Comparison of ENCODE assay signal across 10 mouse cellular contexts in genomic region chr7:6286921-6287531, GRCm38 (mm10). TPM values are rescaled to one million over a fixed set of nuclear protein-coding genes. Genes with fewer than 3 reads are reported as not detected.
DNase-seq lines count a peak whose midpoint lies in the region; ATAC-seq and TF ChIP-seq lines count a peak whose summit lies in the region.
"Had no signal": no experiment of that assay in that cellular context is flagged by ENCODE, and none has a peak within 500 bp of the region (broad histone marks: within the 10 kb centered on the region; RNA-seq: fewer than 3 reads in every experiment).

No protein-coding gene starts in this region.

- peak in 1 of 2 experiments; percentile 22 for DNase-seq in heart, adult 2 months
- no peak for DNase-seq in heart, adult 9 months (ENCODE audit: low spot score in 2 of 2)
- DNase-seq in Muller cell, postnatal 12 days (ENCODE audit: inconsistent ontology term), result peak; percentile 4
- DNase-seq in embryonic facial prominence, embryonic 11.5 days (ENCODE audit: low spot score), result no peak
- peak; percentile 46 to 75 for DNase-seq in right cerebral cortex, postnatal 10 days (ENCODE audit: low spot score in 2 of 2)
- no peak for DNase-seq in gastrocnemius, postnatal 25 days

- H3K36me3 ChIP-seq in heart, adult 2 months (ENCODE audit: control insufficient read depth, insufficient read depth, low read length), result no peaks in the 10 kb centered on the region
- H3K36me3 ChIP-seq in embryonic facial prominence, embryonic 11.5 days (replicated peaks; ENCODE audit: control insufficient read depth, insufficient read depth, low read depth, low read length), result no peaks in the 10 kb centered on the region
- no peaks in the 10 kb centered on the region for H3K36me3 ChIP-seq in intestine, embryonic 15.5 days
- no peaks in the 10 kb centered on the region; the same call in 1 of the 2 replicates for H3K36me3 ChIP-seq in liver, embryonic 15.5 days (replicated peaks)

- peak; percentile 27 for ATAC-seq in embryonic facial prominence, embryonic 11.5 days (replicated peaks; ENCODE audit: insufficient number of reproducible peaks, low FRiP score, low TSS enrichment, low read depth)
- ATAC-seq in intestine, embryonic 15.5 days, result peak; percentile 16
- peak; percentile 66 for ATAC-seq in liver, embryonic 15.5 days (ENCODE audit: insufficient read depth)

- intact Hi-C loops in heart, adult 2 months (cut with DNase I), result loop anchor here (2.0 to 10.0 kb wide), 5 partner anchors 76 to 1008 kb away; partner anchors contain the start of genes Zfp28, Zfp78 and Zfp787

- TF ChIP-seq CTCF in heart, adult 2 months (IDR thresholded peaks at IDR 0.05), result no peak

- H3K4me3 ChIP-seq in heart, adult 2 months, result peak overlapping the region; percentile 36; the same call in 1 of the 2 replicates
- H3K4me3 ChIP-seq in embryonic facial prominence, embryonic 11.5 days (ENCODE audit: low read depth, low read length), result peak overlapping the region; percentile 45
- H3K4me3 ChIP-seq in intestine, embryonic 15.5 days (replicated peaks), result peak overlapping the region; percentile 41
- peak overlapping the region; percentile 66 for H3K4me3 ChIP-seq in liver, embryonic 15.5 days (replicated peaks)

- TF ChIP-seq EP300 in heart, adult 2 months (IDR thresholded peaks at IDR 0.05; ENCODE audit: insufficient read depth, low read depth, low read length), result no peak

- no peak overlapping the region for H3K27ac ChIP-seq in heart, adult 2 months
- H3K27ac ChIP-seq in embryonic facial prominence, embryonic 11.5 days (replicated peaks; ENCODE audit: low read depth, low read length), result no peak overlapping the region
- H3K27ac ChIP-seq in intestine, embryonic 15.5 days, result peak overlapping the region; percentile 6; the same call in 1 of the 2 replicates
- H3K27ac ChIP-seq in liver, embryonic 15.5 days (replicated peaks), result peak overlapping the region; percentile 81

- no peaks in the 10 kb centered on the region for H3K9me3 ChIP-seq in embryonic facial prominence, embryonic 11.5 days (replicated peaks; ENCODE audit: control insufficient read depth, low read length)
- no peaks in the 10 kb centered on the region for H3K9me3 ChIP-seq in intestine, embryonic 15.5 days
- H3K9me3 ChIP-seq in liver, embryonic 15.5 days (replicated peaks), result no peaks in the 10 kb centered on the region

- H3K27me3 ChIP-seq in heart, adult 2 months (ENCODE audit: control insufficient read depth, insufficient read depth, low read length), result no peaks in the 10 kb centered on the region
- H3K27me3 ChIP-seq in embryonic facial prominence, embryonic 11.5 days (ENCODE audit: control insufficient read depth, insufficient read depth, low read length), result no peaks in the 10 kb centered on the region
- H3K27me3 ChIP-seq in intestine, embryonic 15.5 days (replicated peaks), result no peaks in the 10 kb centered on the region
- H3K27me3 ChIP-seq in liver, embryonic 15.5 days, result no peaks in the 10 kb centered on the region
- H3K27me3 ChIP-seq: Patski had no signal

- H3K4me2 ChIP-seq in embryonic facial prominence, embryonic 11.5 days (ENCODE audit: low read depth, low read length), result peak overlapping the region; percentile 51
- H3K4me2 ChIP-seq in intestine, embryonic 15.5 days (replicated peaks), result peak overlapping the region; percentile 61
- H3K4me2 ChIP-seq in liver, embryonic 15.5 days, result peak overlapping the region; percentile 91

- peak overlapping the region; percentile 68 for H3K9ac ChIP-seq in heart, adult 2 months (ENCODE audit: low read depth, low read length)
- peak overlapping the region; percentile 29 for H3K9ac ChIP-seq in embryonic facial prominence, embryonic 11.5 days (replicated peaks; ENCODE audit: low read length)
- H3K9ac ChIP-seq in intestine, embryonic 15.5 days, result peak overlapping the region; percentile 33; the same call in 1 of the 2 replicates
- peak overlapping the region; percentile 57 for H3K9ac ChIP-seq in liver, embryonic 15.5 days

- H3K79me2 ChIP-seq in heart, adult 2 months (replicated peaks; ENCODE audit: control insufficient read depth, insufficient read depth, low read length), result no peaks in the 10 kb centered on the region

- TF ChIP-seq POLR2A in heart, adult 2 months (IDR thresholded peaks at IDR 0.05; ENCODE audit: insufficient read depth, low read depth, low read length), result no peak

- WGBS in heart, adult 2 months, result 31% methylated on average over 14 of the region's 15 CpGs
- WGBS in embryonic facial prominence, embryonic 11.5 days, result 32% methylated on average over 15 of the region's 15 CpGs
- 23% methylated on average over 15 of the region's 15 CpGs for WGBS in intestine, embryonic 15.5 days
- 19% methylated on average over 15 of the region's 15 CpGs for WGBS in liver, embryonic 15.5 days (ENCODE audit: insufficient replicate concordance)

- H3K4me1 ChIP-seq in heart, adult 2 months (ENCODE audit: control insufficient read depth, insufficient read depth, low read length), result peaks cover 6% of the 10 kb centered on the region
- no peaks in the 10 kb centered on the region for H3K4me1 ChIP-seq in embryonic facial prominence, embryonic 11.5 days (ENCODE audit: control insufficient read depth, insufficient read depth, low read length)
- peaks cover 12% of the 10 kb centered on the region for H3K4me1 ChIP-seq in intestine, embryonic 15.5 days (replicated peaks)
- H3K4me1 ChIP-seq in liver, embryonic 15.5 days (replicated peaks), result peaks cover 47% of the 10 kb centered on the region

RNA-seq across cellular contexts. Expression of gene Zfp667, which starts 0.6 kb away (rescaled TPM):
- total RNA-seq in heart, adult 2 months (2021), result 1 to 10 TPM; 3.6 to 4.6 TPM
- 0.96 and 2.3 TPM in 2 replicates for polyA plus RNA-seq in heart, adult 2 months (2012; rRNA removed)
- polyA plus RNA-seq in embryonic facial prominence, embryonic 11.5 days (2014; fragmentation: Nextera tagmentation; extraction: Ambion mirVana), result 7.4 and 8.2 TPM in 2 replicates
- polyA plus RNA-seq in intestine, embryonic 15.5 days (2015; fragmentation: Nextera tagmentation; extraction: Ambion mirVana), result 5.4 and 6.5 TPM in 2 replicates
- polyA plus RNA-seq in liver, embryonic 15.5 days (2015; fragmentation: Nextera tagmentation; extraction: Ambion mirVana), result 3.4 and 5.4 TPM in 2 replicates
- 1 to 10 TPM; 2.7 to 3.8 TPM for total RNA-seq in gastrocnemius, postnatal 25 days (2021)

RNA-seq across cellular contexts. Expression of gene Epp13, which starts 34.5 kb away (rescaled TPM):
- total RNA-seq in heart, adult 2 months (2021), result not detected
- polyA plus RNA-seq in heart, adult 2 months (2012; rRNA removed), result not detected in 2 replicates
- not detected in 2 replicates for polyA plus RNA-seq in embryonic facial prominence, embryonic 11.5 days (2014; fragmentation: Nextera tagmentation; extraction: Ambion mirVana)
- polyA plus RNA-seq in intestine, embryonic 15.5 days (2015; fragmentation: Nextera tagmentation; extraction: Ambion mirVana), result not detected in 2 replicates
- polyA plus RNA-seq in liver, embryonic 15.5 days (2015; fragmentation: Nextera tagmentation; extraction: Ambion mirVana), result not detected in 2 replicates
- not detected for total RNA-seq in gastrocnemius, postnatal 25 days (2021)
- total RNA-seq: left cerebral cortex, adult 18-20 months had no signal
- polyA plus RNA-seq: Patski had no signal

RNA-seq across cellular contexts. Expression of gene Zfp583, which starts 44.1 kb away (rescaled TPM):
- total RNA-seq in heart, adult 2 months (2021), result 1 to 10 TPM; 1.4 to 3.2 TPM
- 1.2 and 1.7 TPM in 2 replicates for polyA plus RNA-seq in heart, adult 2 months (2012; rRNA removed)
- polyA plus RNA-seq in embryonic facial prominence, embryonic 11.5 days (2014; fragmentation: Nextera tagmentation; extraction: Ambion mirVana), result 8.3 and 8.8 TPM in 2 replicates
- polyA plus RNA-seq in intestine, embryonic 15.5 days (2015; fragmentation: Nextera tagmentation; extraction: Ambion mirVana), result 4.5 and 4.9 TPM in 2 replicates
- polyA plus RNA-seq in liver, embryonic 15.5 days (2015; fragmentation: Nextera tagmentation; extraction: Ambion mirVana), result 0.78 and 1.0 TPM in 2 replicates
- total RNA-seq in gastrocnemius, postnatal 25 days (2021), result 1 to 10 TPM in 1 of 2 experiments, under 1 TPM in 1; 0.41 to 1.0 TPM
- polyA plus RNA-seq: Patski had no signal

RNA-seq across cellular contexts. Expression of gene Gm3854, which starts 56.5 kb away (rescaled TPM):
- total RNA-seq in heart, adult 2 months (2021), result under 1 TPM; 0.20 to 0.52 TPM
- 0.08 and 0.12 TPM in 2 replicates for polyA plus RNA-seq in heart, adult 2 months (2012; rRNA removed)
- 1.4 and 1.6 TPM in 2 replicates for polyA plus RNA-seq in embryonic facial prominence, embryonic 11.5 days (2014; fragmentation: Nextera tagmentation; extraction: Ambion mirVana)
- polyA plus RNA-seq in intestine, embryonic 15.5 days (2015; fragmentation: Nextera tagmentation; extraction: Ambion mirVana), result 0.85 and 1.3 TPM in 2 replicates
- 0.10 and 0.22 TPM in 2 replicates for polyA plus RNA-seq in liver, embryonic 15.5 days (2015; fragmentation: Nextera tagmentation; extraction: Ambion mirVana)
- under 1 TPM; 0.16 to 0.23 TPM for total RNA-seq in gastrocnemius, postnatal 25 days (2021)

Comparison
In these comparisons a context has a peak if more than half of its experiments do, and no peak if none do; other contexts are left out.
1. DNase-seq: peak in Muller cell, postnatal 12 days (single experiment) and right cerebral cortex, postnatal 10 days (2 of 2); none in heart, adult 9 months (0 of 2), embryonic facial prominence, embryonic 11.5 days (single experiment) and gastrocnemius, postnatal 25 days (single experiment).
2. H3K27ac ChIP-seq: peak in intestine, embryonic 15.5 days (single experiment) and liver, embryonic 15.5 days (single experiment); none in heart, adult 2 months (single experiment) and embryonic facial prominence, embryonic 11.5 days (single experiment).
3. ATAC-seq: peak in every context shown above with its lines; median percentile 66 in liver, embryonic 15.5 days; 27 in embryonic facial prominence, embryonic 11.5 days; 16 in intestine, embryonic 15.5 days.
4. Peak in every context shown above with its lines, with median percentiles within 50 percentile points of each other: H3K4me3 ChIP-seq, H3K9ac ChIP-seq and H3K4me2 ChIP-seq.